In the genomic region with DNA sequence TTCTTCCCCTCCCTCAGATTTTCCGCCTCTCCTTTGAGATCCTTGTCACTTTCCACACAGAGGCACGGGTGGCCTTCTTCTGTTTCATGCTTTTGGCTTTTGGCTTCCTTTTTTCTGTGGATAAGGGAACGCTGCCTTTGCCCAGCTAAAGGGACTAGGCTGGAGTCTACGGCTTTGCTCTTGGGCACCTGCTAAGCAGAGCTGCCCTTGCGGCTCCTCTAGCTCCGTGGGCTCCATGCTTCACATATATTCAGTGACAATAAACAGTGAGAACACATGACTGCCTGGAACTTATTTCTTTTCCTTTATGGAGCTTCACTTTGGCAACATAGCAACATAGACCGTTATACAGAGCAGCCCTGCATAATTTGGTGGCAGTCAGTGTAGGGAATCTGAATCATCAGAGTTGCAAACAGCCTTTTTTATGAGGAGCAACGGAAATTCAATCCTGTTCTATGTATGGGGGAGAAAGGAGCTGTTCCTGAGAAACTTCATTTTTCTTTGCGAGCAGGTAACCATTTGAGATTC, we compare ENCODE assay signal across 17 mouse cellular contexts. TPM values are rescaled to one million over a fixed set of nuclear protein-coding genes. Genes with fewer than 3 reads are reported as not detected.
"Had no signal": no experiment of that assay in that cellular context is flagged by ENCODE, and none has a peak within 500 bp of the region (broad histone marks: within the 10 kb centered on the region; RNA-seq: fewer than 3 reads in every experiment).

No protein-coding gene starts in this region.

- H3K4me3 ChIP-seq: layer of hippocampus, adult 2 months; liver, embryonic 13.5 days; midbrain, embryonic 12.5 days; midbrain, embryonic 15.5 days; neural tube, embryonic 13.5 days had no signal

- H3K27ac ChIP-seq: kidney, postnatal 0 days; layer of hippocampus, adult 2 months; liver, embryonic 13.5 days; midbrain, embryonic 12.5 days; midbrain, embryonic 15.5 days; neural tube, embryonic 13.5 days; stomach, postnatal 0 days had no signal

- ATAC-seq: intestine, postnatal 0 days; midbrain, embryonic 15.5 days had no signal

- DNase-seq: kidney, adult 2 months; kidney, postnatal 25 days; layer of hippocampus, adult 9-11 months; liver, embryonic 13.5 days; lung, adult 2 months; lung, postnatal 14 days; lung, postnatal 4 days; right cerebral cortex, postnatal 4 days; thymus, postnatal 25 days had no signal

RNA-seq across cellular contexts. Expression of gene Vldlr, which starts 12.5 kb away (rescaled TPM):
- total RNA-seq: megakaryocyte, adult 5-6 weeks had no signal
